Mouse (Mus musculus) lung, adult 2 months (tissue): ENCODE measurements around the gene Iqce.

ENCODE experiments used
- CTCF ChIP-seq: fragments of 200-500 bp; IDR thresholded peaks from 2 replicates; pipeline ENCODE4 v1.5.1; 2011; ENCODE audit warnings: mild to moderate bottlenecking, low read length, control low read depth; ENCODE audit not compliant: insufficient read depth
- POLR2A ChIP-seq: fragments of 200-500 bp; IDR thresholded peaks from 2 replicates; pipeline ENCODE4 v1.6.1; 2011; ENCODE audit warnings: low read depth, mild to moderate bottlenecking, control low read depth, low read length, borderline replicate concordance; ENCODE audit errors: extremely low read depth

- TF ChIP-seq CTCF (peak; percentile 97), POLR2A (0 out of 2 replicates have a peak, but pooled peaks have one; percentile 3)
These were observed 82.9 kb downstream of the Iqce start for GRCm38 (mm10) chr5:140619151-140619771.
